Mouse (Mus musculus) hindbrain, postnatal 0 days (tissue): ENCODE results near the gene Lrtm1. TPM values are rescaled to one million over a fixed set of nuclear protein-coding genes. Genes with fewer than 3 reads are reported as not detected.

ENCODE experiments used
- ATAC-seq: fragments of 200-750 bp; cut with Nextera tagmentation; 2 replicates; pipeline ENCODE4 v1.8.0; 2017; ENCODE audit warnings: mild to moderate bottlenecking, moderate TSS enrichment, moderate library complexity
- DNase-seq: peaks from one replicate; pipeline ENCODE4 v3.0.0-alpha.2; 2015; ENCODE audit warnings: low spot score
- H3K27ac ChIP-seq: fragments of 300-500 bp; sonication (generic); 2 replicates; pipeline ENCODE4 v1.5.1; 2014; ENCODE audit warnings: mild to moderate bottlenecking
- H3K27me3 ChIP-seq: fragments of 300-500 bp; sonication (generic); 2 replicates; pipeline ENCODE4 v1.6.1; 2014; ENCODE audit warnings: low read length, mixed read lengths; ENCODE audit not compliant: insufficient read depth
- H3K36me3 ChIP-seq: fragments of 300-500 bp; sonication (generic); 2 replicates; pipeline ENCODE4 v1.6.1; 2014; ENCODE audit warnings: low read length, mixed read lengths; ENCODE audit not compliant: insufficient read depth
- H3K4me1 ChIP-seq: fragments of 300-500 bp; sonication (generic); 2 replicates; pipeline ENCODE4 v1.6.1; 2014; ENCODE audit warnings: antibody characterized with exemption, low read length, mixed read lengths; ENCODE audit not compliant: insufficient read depth
- H3K4me2 ChIP-seq: fragments of 300-500 bp; sonication (generic); 2 replicates; pipeline ENCODE4 v1.6.1; 2014; ENCODE audit warnings: low read depth, mild to moderate bottlenecking, low read length, moderate library complexity, mixed read lengths
- H3K4me3 ChIP-seq: fragments of 300-500 bp; sonication (generic); 2 replicates; pipeline ENCODE4 v1.5.1; 2014; ENCODE audit warnings: low read length
- H3K9ac ChIP-seq: fragments of 300-500 bp; sonication (generic); replicated peaks from 2 replicates; pipeline ENCODE4 v1.6.1; 2014; ENCODE audit warnings: mild to moderate bottlenecking, low read length, moderate library complexity, mixed read lengths
- H3K9me3 ChIP-seq: fragments of 300-500 bp; sonication (generic); 2 replicates; pipeline ENCODE4 v1.6.1; 2016; ENCODE audit warnings: low read length, mixed read lengths
- CTCF ChIP-seq: IDR thresholded peaks from 2 replicates; pipeline ENCODE4 v1.5.1; 2016; ENCODE audit warnings: antibody characterized with exemption, control low read depth, low read depth
- WGBS: fragments of 180-500 bp; shearing (Covaris S2); extraction: QIAGEN DNeasy Blood & Tissue Kit; methylation state at CpG from one replicate; pipeline ENCODE4 v1.1.7; 2014; 5-methylcytosine and 5-hydroxymethylcytosine counted together
- polyA plus RNA-seq: library from polyadenylated mRNA; unstranded; fragments of >200 nt; fragmentation: Nextera tagmentation; extraction: Ambion mirVana; gene quantifications from 2 replicates; pipeline ENCODE4 v1.2.1, GENCODE M21; 2015
- total RNA-seq: library from RNA; depleted of rRNA; stranded (reverse); fragments of >200 nt; gene quantifications from 2 replicates; pipeline ENCODE4 v1.2.3, GENCODE M21; 2014

Gene Lrtm1
- total and polyA plus RNA-seq, 2 experiments from 2014 or later: 0.11 to 0.31 TPM

DNA sequence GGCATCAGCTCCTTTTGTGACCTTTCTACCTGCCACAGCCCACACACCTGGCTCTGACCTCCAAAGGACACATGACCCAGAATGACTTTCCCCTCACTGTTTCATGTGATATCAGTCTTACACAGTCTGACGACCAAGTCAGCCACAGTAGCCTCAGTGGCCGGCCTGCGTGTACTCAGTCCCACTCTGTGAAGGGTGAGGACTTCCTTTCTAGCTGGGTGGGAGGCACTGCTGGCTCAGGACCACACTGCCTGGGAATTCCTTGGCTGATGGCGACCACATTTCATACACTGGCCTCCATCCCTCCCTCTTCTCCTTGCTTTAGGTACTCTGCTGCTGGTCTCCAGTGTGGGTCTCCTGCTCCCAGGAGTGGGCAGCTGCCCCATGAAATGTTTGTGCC, 3.3 kb downstream of the Lrtm1 start:
- no peak for DNase-seq
- no peak overlapping the region for H3K27ac ChIP-seq
- no peak for TF ChIP-seq CTCF
- H3K9ac ChIP-seq: no peak overlapping the region
- H3K36me3 ChIP-seq: no peaks in the 10 kb centered on the region
- H3K27me3 ChIP-seq: no peaks in the 10 kb centered on the region
- H3K4me1 ChIP-seq: no peaks in the 10 kb centered on the region
- WGBS: 86% methylated on average over 4 of the region's 4 CpGs
- no peak overlapping the region for H3K4me2 ChIP-seq
- ATAC-seq: no peak
- no peak overlapping the region for H3K4me3 ChIP-seq
- H3K9me3 ChIP-seq: no peaks in the 10 kb centered on the region

DNA sequence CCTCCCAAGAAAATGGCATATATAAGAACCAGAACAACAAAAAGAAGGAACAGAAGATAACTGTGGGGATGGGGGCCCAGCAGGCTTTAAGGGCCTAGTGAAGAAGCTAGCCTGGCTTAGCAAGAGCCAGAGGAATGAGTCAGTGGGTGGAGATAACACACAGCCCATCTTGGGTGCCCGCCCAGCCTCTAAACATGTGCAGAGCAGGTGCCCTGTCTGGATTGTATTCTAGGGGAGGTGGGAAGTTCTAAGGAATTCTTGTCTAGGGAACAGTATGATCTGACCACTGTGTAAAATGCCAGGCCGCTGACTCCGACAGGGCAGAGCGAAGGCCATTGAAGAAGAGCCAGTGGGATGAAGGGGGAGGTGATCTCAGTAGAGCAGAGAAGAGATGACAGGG, 5.2 kb downstream of the Lrtm1 start:
- no peak for TF ChIP-seq CTCF
- ATAC-seq (no peak), DNase-seq (no peak)
- H3K4me2 ChIP-seq: no peak overlapping the region
- 0 out of 2 replicates have a peak, but pooled peaks cover 1% of the 10 kb centered on the region for H3K4me1 ChIP-seq
- H3K36me3 ChIP-seq: no peaks in the 10 kb centered on the region
- no peaks in the 10 kb centered on the region for H3K9me3 ChIP-seq
- no peak overlapping the region for H3K4me3 ChIP-seq
- WGBS: 87% methylated on average over 4 of the region's 4 CpGs
- no peak overlapping the region for H3K27ac ChIP-seq
- no peak overlapping the region for H3K9ac ChIP-seq
- no peaks in the 10 kb centered on the region for H3K27me3 ChIP-seq

DNA sequence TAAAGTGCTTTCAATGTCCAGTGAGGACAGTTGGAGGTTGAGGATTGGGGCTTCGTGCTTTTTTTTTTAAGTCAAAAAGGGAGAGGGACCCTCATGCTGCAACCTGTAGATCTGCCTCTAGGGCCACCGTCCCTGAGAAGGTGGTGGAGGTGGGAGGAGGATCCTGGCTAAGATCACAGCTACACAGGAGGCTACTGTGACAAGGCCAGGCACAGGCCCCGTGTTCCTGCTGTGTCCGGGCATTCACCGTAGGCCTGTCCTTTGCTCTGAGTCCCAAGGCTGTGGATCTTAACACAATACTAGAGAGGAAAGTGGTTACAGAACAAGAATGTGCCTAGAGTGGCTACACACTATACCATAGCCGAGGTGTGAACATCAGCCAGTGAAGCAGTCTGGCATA, 7.3 kb downstream of the Lrtm1 start:
- WGBS: 81% methylated on average over 6 of the region's 6 CpGs
- Histone ChIP-seq H3K9ac (no peak overlapping the region), H3K4me3 (no peak overlapping the region), H3K4me1 (peaks cover 11% of the 10 kb centered on the region; the same call in 1 of the 2 replicates), H3K27ac (no peak overlapping the region), H3K36me3 (no peaks in the 10 kb centered on the region), H3K4me2 (no peak overlapping the region), H3K9me3 (no peaks in the 10 kb centered on the region), H3K27me3 (no peaks in the 10 kb centered on the region)
- ATAC-seq (no peak), DNase-seq (no peak)
- no peak for TF ChIP-seq CTCF

DNA sequence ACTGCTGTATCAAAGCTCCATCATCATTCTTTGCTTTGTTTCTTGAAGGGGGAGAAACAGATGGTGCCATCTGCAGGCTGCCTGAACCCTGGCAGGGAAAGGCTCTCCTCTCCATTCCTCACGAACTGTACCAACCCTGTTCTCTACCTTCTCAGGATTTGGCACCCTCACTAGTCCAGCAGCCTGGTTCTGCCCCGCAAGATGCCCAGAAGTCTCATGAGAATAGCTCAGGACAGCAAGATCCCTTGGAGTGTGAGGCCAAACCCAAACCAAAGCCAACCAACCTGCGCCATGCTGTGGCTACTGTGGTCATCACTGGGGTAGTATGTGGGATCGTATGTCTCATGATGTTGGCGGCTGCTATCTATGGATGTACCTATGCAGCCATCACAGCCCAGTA, 9.3 kb downstream of the Lrtm1 start:
- 83% methylated on average over 5 of the region's 5 CpGs for WGBS
- ATAC-seq (no peak), DNase-seq (no peak)
- Histone ChIP-seq H3K27me3 (no peaks in the 10 kb centered on the region), H3K4me2 (no peak overlapping the region), H3K36me3 (no peaks in the 10 kb centered on the region), H3K9ac (no peak overlapping the region), H3K9me3 (no peaks in the 10 kb centered on the region), H3K4me3 (no peak overlapping the region), H3K27ac (no peak overlapping the region), H3K4me1 (peaks cover 11% of the 10 kb centered on the region; the same call in 1 of the 2 replicates)
- no peak; the same call in 1 of the 2 replicates for TF ChIP-seq CTCF

DNA sequence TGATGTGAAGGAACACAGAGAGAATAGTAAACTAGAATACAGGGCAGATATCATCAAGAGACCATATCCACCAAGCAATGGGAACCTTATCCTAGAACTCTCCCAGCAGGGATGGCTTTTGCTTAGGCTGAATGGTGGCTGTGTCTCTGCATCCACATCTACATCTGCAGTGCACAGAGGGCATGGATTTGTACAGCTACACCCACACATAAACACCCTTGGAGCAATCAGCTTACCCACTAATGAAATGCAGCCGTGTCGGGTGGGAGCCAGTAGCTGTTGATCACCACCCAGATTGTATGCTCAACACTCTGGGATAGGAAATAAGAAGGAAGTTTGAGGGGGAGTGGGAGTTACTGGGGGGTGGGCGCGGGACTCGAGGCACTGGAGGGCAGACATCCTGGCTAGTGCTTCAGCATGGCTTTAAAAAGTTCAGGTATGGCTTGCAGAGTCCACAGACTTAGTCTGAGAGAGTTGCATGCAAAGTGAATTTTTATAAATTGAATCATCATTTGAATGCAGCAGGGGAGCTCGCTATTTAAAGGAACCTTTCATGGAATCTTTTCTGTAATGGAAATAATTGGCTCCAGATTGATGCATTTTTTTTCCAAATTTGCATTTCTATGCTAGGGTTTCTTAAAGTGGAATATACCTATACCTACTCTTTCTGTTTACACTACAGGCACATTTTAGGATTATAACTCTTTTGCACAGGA, 10.5 kb downstream of the Lrtm1 start:
- ATAC-seq: no peak
- DNase-seq: no peak

DNA sequence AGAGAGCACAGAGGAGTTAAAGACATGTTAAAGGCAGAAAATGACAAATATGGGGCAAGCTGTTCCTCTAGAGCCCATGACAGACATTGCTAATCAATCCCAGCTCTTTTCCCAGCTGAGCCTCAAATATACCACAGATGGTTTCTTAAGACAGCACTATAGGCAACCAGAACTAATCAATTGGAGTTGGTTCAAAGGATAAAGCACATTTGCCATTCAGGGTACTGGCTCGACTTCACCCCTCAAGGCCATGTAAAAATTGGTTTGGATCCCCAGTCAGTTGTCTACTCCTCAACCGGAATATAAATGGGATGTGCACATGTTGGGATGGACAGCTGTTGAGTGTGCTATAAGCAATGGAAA, 11.1 kb downstream of the Lrtm1 start:
- H3K9me3 ChIP-seq: no peaks in the 10 kb centered on the region
- no peak for ATAC-seq
- H3K36me3 ChIP-seq: no peaks in the 10 kb centered on the region
- H3K4me1 ChIP-seq: peaks cover 11% of the 10 kb centered on the region; the same call in 1 of the 2 replicates
- TF ChIP-seq CTCF: no peak
- no peak overlapping the region for H3K4me2 ChIP-seq
- peak; percentile 61 for DNase-seq
- H3K9ac ChIP-seq: no peak overlapping the region
- no peak overlapping the region for H3K4me3 ChIP-seq
- WGBS: 16% methylated on average over 2 of the region's 2 CpGs
- H3K27ac ChIP-seq: no peak overlapping the region
- H3K27me3 ChIP-seq: no peaks in the 10 kb centered on the region

More for the DNA sequence above, 10.5 kb downstream of the Lrtm1 start:
- Histone ChIP-seq H3K27ac (no peak overlapping the region), H3K36me3 (no peaks in the 10 kb centered on the region), H3K4me3 (no peak overlapping the region), H3K4me1 (peaks cover 11% of the 10 kb centered on the region; the same call in 1 of the 2 replicates), H3K27me3 (no peaks in the 10 kb centered on the region), H3K9ac (no peak overlapping the region), H3K4me2 (0 out of 2 replicates have a peak overlapping the region, but pooled peaks have one; percentile 7), H3K9me3 (no peaks in the 10 kb centered on the region)
- 46% methylated on average over 6 of the region's 6 CpGs for WGBS
- TF ChIP-seq CTCF: no peak

DNA sequence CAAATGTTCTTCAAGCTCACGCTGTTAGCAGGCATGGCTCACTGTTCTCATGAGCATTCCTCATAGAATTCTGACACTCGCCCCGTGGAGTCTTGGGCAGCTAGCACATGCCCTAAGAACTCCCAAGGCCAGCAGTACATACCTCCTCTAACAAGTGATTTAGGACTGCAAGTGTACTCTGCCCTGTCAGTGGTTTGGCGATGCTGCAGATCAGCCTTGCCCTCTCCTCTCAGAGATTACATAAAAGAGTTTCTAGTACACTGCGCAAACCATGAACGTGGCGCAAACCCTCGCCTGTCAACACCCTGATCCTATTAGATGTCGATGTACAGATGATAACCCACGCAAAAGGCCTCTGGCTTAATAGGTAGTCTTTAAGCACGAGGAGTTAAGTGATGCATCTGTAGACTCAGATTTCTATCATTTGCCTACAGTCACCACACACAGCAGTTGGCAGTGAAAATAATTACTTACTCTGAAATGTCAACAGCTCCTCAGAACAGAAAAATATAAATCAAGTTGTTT, 11.9 kb downstream of the Lrtm1 start:
- DNase-seq (no peak), ATAC-seq (no peak)
- WGBS: 70% methylated on average over 11 of the region's 11 CpGs
- Histone ChIP-seq H3K9ac (no peak overlapping the region), H3K4me1 (peaks cover 11% of the 10 kb centered on the region; the same call in 1 of the 2 replicates), H3K27ac (no peak overlapping the region), H3K27me3 (no peaks in the 10 kb centered on the region), H3K36me3 (no peaks in the 10 kb centered on the region), H3K9me3 (no peaks in the 10 kb centered on the region), H3K4me2 (no peak overlapping the region), H3K4me3 (no peak overlapping the region)
- TF ChIP-seq CTCF: no peak
